Mouse (Mus musculus): Measurements from ENCODE around the gene Rps6ka2. TPM values are rescaled to one million over a fixed set of nuclear protein-coding genes. Genes with fewer than 3 reads are reported as not detected.
"Not testable (repeated sequence)": the region's sequence is repeated elsewhere in the genome, so short reads cannot be mapped to it uniquely, and the experiment has no call there.

Rps6ka2 gene
- total RNA-seq, 2 experiments from 2014 or later: 37.9 to 43.0 TPM

DNA sequence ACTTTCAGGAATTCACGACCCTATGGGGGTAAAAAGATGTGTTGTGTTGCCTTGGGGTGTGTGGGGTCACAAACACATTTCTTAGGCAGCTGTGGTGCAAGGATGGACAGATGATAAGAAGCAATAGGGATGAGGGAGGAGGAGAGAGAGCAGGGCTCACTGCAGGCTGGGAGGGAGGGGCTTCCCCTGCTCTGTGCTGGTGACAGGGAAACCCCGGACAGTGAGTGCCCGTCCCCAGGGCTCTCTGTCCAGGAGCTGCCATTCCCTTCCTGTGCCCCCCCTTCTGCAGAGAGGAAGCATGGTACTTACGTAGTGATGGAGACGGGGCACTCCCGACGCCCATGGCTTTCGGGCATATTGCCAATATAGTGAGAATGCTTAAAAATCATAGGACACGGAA lies 167.5 kb downstream of the Rps6ka2 start:
- not testable (repeated sequence) for DNase-seq (ENCODE audit: low spot score in 2 of 2)

DNA sequence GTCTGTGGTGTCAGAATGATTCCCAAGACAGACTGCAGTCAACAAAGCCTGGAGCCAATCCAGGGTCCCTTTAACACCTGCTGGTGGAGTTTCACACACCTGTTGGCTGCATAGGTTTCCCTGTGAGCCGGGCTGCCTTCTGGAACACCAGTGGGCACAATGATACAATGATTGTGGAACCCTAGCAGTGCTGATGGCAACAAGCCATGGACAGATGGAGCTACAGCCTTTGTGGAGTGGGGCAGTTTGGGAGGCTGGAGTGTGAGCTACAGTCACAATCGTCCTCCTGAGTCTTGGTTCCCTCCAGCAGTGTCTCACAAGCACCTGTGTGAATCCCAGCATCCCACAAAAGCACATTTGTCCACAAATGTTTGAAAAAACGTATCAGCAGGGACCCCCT lies 178.8 kb downstream of the Rps6ka2 start:
- DNase-seq (ENCODE audit: low spot score in 2 of 2): not testable (repeated sequence)

DNA sequence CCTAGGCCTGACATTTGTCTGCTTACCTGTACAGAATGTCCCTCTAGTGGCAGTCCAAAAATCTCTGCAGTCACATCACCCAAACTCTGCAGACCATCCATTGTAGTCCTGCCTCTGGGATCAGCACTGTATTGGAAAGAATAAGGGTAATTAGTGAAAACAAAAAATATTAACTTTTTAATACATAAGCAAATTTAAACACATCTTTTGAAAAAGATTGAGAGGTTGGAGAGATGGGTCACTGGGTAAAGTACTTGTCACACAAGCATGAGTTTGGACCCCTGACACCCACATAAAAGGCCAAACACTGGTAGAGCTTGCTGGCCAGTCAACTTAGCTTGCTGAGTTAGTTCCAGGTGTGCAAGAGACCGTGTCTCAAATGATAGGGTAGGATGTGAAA lies 182.7 kb downstream of the Rps6ka2 start, which contains the start of gene Ttll2:
Gene Ttll2, minus strand, starts transcription at position 101 of the 400 bp plus-strand sequence.
- not testable (repeated sequence) for DNase-seq (ENCODE audit: low spot score in 2 of 2)

Other genes with a start within 250 kb of the Rps6ka2 start
- 10 to 100 TPM; 24.7 to 25.3 TPM for gene Rsph3b, start 221.4 kb upstream of the Rps6ka2 start, total RNA-seq (2021)
- 10 to 100 TPM; 11.2 to 12.9 TPM for gene Tagap1, start 209.0 kb upstream of the Rps6ka2 start, total RNA-seq (2021)
- gene Rnaset2b, start 199.5 kb upstream of the Rps6ka2 start, total RNA-seq (2021): 100 to 1,000 TPM; 131 to 136 TPM
- gene Gm49721, start 191.2 kb upstream of the Rps6ka2 start, total RNA-seq (2021): under 1 TPM; 0.17 to 0.31 TPM
- not detected for gene Gm1604a, start 144.5 kb upstream of the Rps6ka2 start, total RNA-seq (2021)
- not detected for gene Tcp10a, start 154.5 kb downstream of the Rps6ka2 start, total RNA-seq (2021)
- not detected for gene Ttll2, start 182.6 kb downstream of the Rps6ka2 start, total RNA-seq (2021)
- gene Gm49630, start 201.9 kb downstream of the Rps6ka2 start, total RNA-seq (2021): not detected
- under 1 TPM; 0.39 to 0.52 TPM for gene Unc93a2, start 215.3 kb downstream of the Rps6ka2 start, total RNA-seq (2021)

Measured in gastrocnemius, postnatal 4 days (tissue).